Mouse (Mus musculus): Measurements from ENCODE around the gene Chrna9. TPM values are rescaled to one million over a fixed set of nuclear protein-coding genes. Genes with fewer than 3 reads are reported as not detected.

Gene Chrna9
- total RNA-seq, 2 experiments from 2014 or later, result not detected

GRCm38 (mm10) chr5:65926666-65927065 is 8.1 kb upstream of the Chrna9 start:
- no peak overlapping the region for H3K4me3 ChIP-seq
- no peak for DNase-seq (ENCODE audit: low spot score in 2 of 2)
- H3K27ac ChIP-seq, result no peak overlapping the region
- no peak for TF ChIP-seq CTCF (conservative IDR thresholded peaks at IDR 0.05)

- DNase-seq (ENCODE audit: low spot score in 2 of 2), result no peak
- no peak for TF ChIP-seq CTCF (conservative IDR thresholded peaks at IDR 0.05)
- no peak overlapping the region for H3K27ac ChIP-seq
- H3K4me3 ChIP-seq, result no peak overlapping the region
Measured at GRCm38 (mm10) chr5:65929162-65929561, 5.6 kb upstream of the Chrna9 start.

DNA sequence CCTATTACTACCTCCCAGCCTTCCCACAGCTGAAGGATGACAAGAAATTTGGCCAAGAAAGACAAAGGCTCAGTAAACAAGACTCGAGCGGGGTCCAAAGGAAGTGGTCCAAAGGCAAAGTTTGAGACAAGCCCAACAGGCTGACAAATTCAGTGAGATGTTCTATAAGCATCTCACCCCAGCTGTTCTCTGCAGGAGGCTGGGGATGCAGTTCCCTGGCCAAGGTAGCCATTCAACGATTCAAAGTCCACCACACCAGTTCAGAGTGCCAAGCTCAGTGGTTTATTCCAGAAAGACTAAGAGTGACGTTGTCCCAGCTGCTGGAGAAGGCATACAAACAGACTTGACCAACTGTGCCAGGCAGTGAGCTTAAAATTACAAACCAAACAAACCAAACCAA is 4.5 kb upstream of the Chrna9 start:
- H3K27ac ChIP-seq, result no peak overlapping the region
- DNase-seq (ENCODE audit: low spot score in 2 of 2), result no peak

GRCm38 (mm10) chr5:65933258-65933657 is 1.5 kb upstream of the Chrna9 start:
- no peak for DNase-seq (ENCODE audit: low spot score in 2 of 2)
- no peak overlapping the region for H3K4me3 ChIP-seq
- H3K27ac ChIP-seq, result 0 out of 2 replicates have a peak overlapping the region, but pooled peaks have one; percentile 14
- no peak for TF ChIP-seq CTCF (conservative IDR thresholded peaks at IDR 0.05)

More for the DNA sequence above, 4.5 kb upstream of the Chrna9 start:
- no peak overlapping the region for H3K4me3 ChIP-seq
- TF ChIP-seq CTCF (conservative IDR thresholded peaks at IDR 0.05), result no peak

DNA sequence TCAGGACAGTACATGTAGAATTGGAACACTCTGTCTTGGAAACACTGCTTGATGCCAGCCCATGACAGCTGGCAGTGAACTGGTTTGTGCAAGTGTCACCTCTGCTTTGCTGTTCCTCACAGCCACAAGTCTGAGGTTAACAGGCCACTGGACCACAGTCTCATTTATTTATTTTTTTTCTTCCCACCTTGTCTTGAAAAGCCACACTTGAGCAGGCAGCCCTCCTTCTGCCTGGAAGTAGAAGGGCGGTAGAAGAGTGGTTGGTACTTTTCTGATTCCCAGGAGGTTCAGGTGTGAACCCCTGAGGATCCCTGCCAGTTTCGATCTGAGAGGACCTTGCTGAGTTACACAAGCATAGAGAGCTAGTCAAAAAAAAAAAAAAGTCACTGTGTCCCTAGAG is 957 bp upstream of the Chrna9 start:
- H3K4me3 ChIP-seq, result no peak overlapping the region
- DNase-seq (ENCODE audit: low spot score in 2 of 2), result no peak
- TF ChIP-seq CTCF (conservative IDR thresholded peaks at IDR 0.05), result no peak

GRCm38 (mm10) chr5:65937011-65937726 is 2.4 kb downstream of the Chrna9 start:
- DNase-seq (ENCODE audit: low spot score in 2 of 2), result no peak
- H3K4me3 ChIP-seq, result no peak overlapping the region
- no peak overlapping the region for H3K27ac ChIP-seq
- TF ChIP-seq CTCF (conservative IDR thresholded peaks at IDR 0.05), result no peak

More for the DNA sequence above, 957 bp upstream of the Chrna9 start:
- H3K27ac ChIP-seq, result no peak overlapping the region

DNA sequence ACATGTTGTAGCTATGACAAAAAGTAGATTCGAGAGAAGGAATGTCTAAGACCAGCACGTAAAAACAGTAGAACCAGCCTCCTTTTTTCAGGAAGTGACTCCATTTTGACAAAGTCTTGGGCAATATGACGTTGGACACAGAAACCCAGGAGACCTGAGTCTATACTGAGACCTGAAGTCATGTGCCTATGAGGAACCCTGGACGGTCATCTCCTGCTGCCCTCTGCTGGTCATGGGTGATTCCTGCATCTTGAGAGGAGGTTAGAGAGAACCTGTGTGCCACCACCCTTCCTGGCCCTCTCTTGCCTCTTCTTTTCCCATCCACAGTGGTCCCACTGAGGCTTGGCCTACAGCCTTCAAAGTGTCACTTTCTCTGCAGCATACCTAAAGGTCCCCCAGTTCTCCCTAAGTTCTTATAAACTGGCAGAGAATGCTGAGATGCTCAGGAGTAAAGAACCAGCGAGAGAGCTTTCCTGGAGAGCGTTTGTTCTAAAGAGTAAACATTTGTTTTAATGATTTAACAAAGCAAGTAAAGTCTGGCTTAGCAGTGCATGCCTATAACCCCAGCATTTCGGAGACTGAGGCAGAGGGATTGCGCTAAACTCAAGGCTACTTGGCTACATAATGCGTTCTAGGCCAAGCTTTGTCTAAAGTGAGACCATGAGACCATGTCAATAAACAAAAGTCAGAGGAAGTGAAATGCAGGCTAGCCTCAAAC is 3.4 kb downstream of the Chrna9 start:
- DNase-seq (ENCODE audit: low spot score in 2 of 2), result peak; percentile 74 to 88
- H3K4me3 ChIP-seq, result no peak overlapping the region

GRCm38 (mm10) chr5:65941145-65941544 is 6.4 kb downstream of the Chrna9 start:
- no peak for DNase-seq (ENCODE audit: low spot score in 2 of 2)
- Histone ChIP-seq H3K27ac (no peak overlapping the region), H3K4me3 (no peak overlapping the region)
- TF ChIP-seq CTCF (conservative IDR thresholded peaks at IDR 0.05), result no peak

More for the DNA sequence above, 3.4 kb downstream of the Chrna9 start:
- peak; percentile 98 for TF ChIP-seq CTCF (conservative IDR thresholded peaks at IDR 0.05)
- H3K27ac ChIP-seq, result no peak overlapping the region

DNA sequence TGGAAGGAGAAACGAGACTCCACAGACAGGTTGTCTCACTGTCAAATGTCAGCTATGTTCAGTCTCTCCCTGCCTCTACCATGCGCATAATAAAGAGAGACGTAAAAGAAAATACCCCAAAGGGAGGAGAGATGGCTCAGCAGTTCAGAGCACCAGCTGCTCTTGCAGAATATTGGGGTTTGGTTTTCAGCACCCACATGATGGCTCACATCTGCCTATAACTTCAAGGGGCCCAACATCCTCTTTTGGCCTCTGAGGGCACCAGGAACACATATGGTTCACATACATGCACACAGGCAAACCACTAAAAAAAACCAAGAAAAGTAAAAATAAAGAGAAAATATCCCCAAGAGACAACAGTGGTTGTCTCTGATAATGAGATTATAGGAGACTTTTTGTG is 15.1 kb downstream of the Chrna9 start:
- Histone ChIP-seq H3K4me3 (no peak overlapping the region), H3K27ac (peak overlapping the region; percentile 72; the same call in 1 of the 2 replicates)
- TF ChIP-seq CTCF (conservative IDR thresholded peaks at IDR 0.05), result no peak
- no peak for DNase-seq (ENCODE audit: low spot score in 2 of 2)

- no peak overlapping the region; the same call in 1 of the 2 replicates for H3K4me3 ChIP-seq
- DNase-seq (ENCODE audit: low spot score in 2 of 2), result peak in 1 of 2 experiments; percentile 47
- H3K27ac ChIP-seq, result peak overlapping the region; percentile 72
- TF ChIP-seq CTCF (conservative IDR thresholded peaks at IDR 0.05), result no peak
Measured at GRCm38 (mm10) chr5:65950236-65950635, 15.5 kb downstream of the Chrna9 start.

DNA sequence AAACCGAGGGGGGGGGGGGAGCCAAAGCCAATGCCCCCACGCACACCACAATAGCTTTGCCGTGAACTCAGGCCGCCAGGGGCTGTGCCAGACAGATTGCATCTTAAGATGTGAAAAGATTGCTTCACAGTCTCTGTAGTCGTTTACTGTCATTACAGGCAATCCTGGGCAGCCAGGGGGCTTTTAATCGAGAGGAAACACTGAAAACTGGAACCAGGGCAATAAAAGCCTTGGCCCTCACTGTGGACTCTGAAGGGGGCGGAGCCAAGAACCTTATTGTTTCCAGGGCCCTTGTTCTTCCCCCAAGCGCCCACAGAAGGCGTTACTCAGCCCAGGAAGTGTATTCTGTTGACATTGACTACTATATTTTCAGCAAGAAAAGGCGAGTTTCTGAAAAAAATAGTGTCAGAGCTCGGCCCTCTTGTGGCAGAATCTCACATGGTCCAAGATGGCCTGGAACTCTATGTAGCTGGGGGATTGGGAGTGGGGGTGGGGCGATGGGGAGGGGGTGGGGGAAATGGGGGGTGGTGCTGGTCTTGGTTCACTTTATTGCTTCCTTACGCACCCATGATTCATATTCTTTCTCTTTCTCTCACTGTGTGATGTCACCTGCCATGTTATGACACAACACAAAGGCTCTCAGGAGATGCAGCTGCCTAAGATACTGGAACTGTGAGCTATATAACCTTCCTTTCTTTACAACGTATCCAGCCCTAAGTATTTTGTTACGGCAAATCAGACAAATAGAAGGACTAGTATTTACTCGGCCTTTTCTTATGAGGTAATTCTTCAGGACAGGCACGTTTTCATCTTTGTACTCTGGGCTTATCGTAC is 16.2 kb downstream of the Chrna9 start:
- Histone ChIP-seq H3K27ac (peak overlapping the region; percentile 72), H3K4me3 (no peak overlapping the region; the same call in 1 of the 2 replicates)
- no peak for DNase-seq (ENCODE audit: low spot score in 2 of 2)
- peak; percentile 40 for TF ChIP-seq CTCF (conservative IDR thresholded peaks at IDR 0.05)

GRCm38 (mm10) chr5:65951513-65951909 is 16.8 kb downstream of the Chrna9 start:
- no peak for DNase-seq (ENCODE audit: low spot score in 2 of 2)
- H3K27ac ChIP-seq, result no peak overlapping the region
- H3K4me3 ChIP-seq, result no peak overlapping the region
- TF ChIP-seq CTCF (conservative IDR thresholded peaks at IDR 0.05), result peak; percentile 62
